Mouse (Mus musculus) inflammation-experienced regulatory T-cells, adult 6 months (primary cell): ENCODE measurements around the gene Rab40c. TPM values are rescaled to one million over a fixed set of nuclear protein-coding genes. Genes with fewer than 3 reads are reported as not detected.
A peak's percentile ranks its signal among the peaks of the same experiment; 100 is the strongest.

Experiments
- ATAC-seq: one replicate; pipeline ENCODE4 v1.8.0; 2017
- polyA plus RNA-seq, 3 experiments: library from polyadenylated mRNA; unstranded; fragments of 100-300 nt; shearing (Covaris generic); gene quantifications; one replicate each; pipeline ENCODE4 v1.2.1; 2017

Rab40c gene
- polyA plus RNA-seq, 3 experiments from 2014 or later, result 6.0 to 7.9 (median 7.5) TPM

- ATAC-seq, result no peak
These were observed 26.1 kb upstream of the Rab40c start for GRCm38 (mm10) chr17:25945517-25946155.

DNA sequence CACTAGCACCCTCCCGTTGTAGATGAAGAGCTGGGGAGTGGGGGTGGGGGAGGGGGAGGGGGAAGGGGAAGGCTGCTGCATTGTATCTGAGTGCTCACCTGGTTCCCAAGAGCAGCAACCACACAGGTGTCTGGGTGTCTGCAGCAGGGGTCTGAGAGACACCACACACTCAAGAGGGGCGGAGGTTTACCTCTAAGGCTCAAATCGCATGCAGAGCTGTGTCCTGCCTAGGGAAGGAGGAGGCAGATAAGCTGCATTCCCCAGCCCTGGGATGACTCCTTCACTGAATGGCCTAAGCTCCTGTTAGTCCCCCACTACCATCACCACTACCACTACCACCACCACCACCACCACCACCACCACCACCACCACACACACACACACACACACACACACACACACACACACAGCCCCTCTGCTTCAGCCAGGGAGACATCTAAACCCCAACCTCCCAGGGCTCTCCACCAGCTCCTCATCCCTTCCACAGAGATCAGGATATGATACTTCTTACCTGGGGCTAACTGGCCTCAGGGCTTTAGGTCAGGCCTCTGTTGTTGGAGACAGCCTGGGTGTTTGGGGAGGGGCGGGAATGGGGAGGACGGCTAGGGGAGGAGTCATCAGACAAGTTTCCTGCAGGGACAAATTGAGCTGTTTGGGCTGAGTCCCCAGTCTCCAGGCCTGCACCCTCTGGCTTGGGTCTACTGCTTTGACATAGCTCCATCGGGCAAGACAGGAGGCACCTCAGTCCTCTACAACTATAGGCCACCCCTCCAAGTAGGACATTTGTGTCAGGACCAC is 25.0 kb upstream of the Rab40c start, which contains the start of the genes Pigq and Nhlrc4:
Gene Pigq (minus strand): TSS at position 571 of the 798 bp plus-strand sequence.
Gene Nhlrc4 (minus strand): TSS at position 596 of the 798 bp plus-strand sequence.
- ATAC-seq, result no peak

- no peak for ATAC-seq
These were observed 24.2 kb upstream of the Rab40c start for GRCm38 (mm10) chr17:25943769-25944168.

- ATAC-seq, result no peak
These were observed 23.7 kb upstream of the Rab40c start for GRCm38 (mm10) chr17:25943221-25943620.

DNA sequence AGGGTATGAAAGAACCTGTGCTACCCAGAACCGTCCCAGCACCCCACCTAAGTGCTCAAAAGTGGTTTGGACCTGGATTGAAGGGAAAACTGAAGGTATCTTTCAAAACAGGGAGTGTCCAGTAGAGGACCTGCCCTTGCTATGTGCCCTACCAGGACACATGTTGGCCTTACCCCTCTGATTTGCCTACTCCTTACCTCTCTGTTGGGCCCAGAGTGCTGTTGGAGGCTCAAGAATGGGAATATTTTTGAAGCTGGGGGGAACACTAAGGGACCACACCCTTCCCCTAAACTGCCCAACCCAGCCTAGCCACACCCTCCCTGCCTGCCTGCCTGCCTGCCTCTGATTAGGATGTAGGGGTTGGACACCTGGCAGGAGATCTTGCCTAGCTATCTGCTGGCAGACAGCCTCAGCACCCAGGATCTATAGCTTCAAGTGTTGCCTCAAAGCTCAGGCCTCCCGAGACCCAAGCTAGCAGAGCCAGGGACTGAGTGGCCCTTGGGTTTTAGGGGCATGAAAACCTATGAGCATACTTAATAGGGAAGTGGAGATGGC is 23.1 kb upstream of the Rab40c start:
- ATAC-seq, result no peak

GRCm38 (mm10) chr17:25941511-25942241 is 22.1 kb upstream of the Rab40c start:
- peak; percentile 58 for ATAC-seq

DNA sequence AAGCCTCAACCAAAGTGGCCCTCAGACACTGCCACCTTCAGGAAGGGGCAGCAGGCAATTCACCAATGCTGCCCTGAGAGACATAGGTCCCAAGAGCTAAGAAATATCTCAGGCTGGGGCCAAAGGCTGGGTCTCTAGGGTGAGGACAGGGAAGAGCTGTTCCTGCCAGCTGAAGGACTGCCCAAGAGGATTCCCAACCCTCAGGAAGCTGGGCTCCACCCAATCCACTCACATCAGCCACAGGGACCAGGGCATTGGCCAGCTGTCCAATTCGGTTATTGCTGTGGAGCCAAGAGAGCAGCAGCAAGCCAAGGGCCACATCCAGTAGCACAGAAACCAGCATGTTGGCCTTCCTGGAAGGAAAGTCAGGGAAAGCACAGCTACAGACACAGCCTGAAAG is 15.0 kb upstream of the Rab40c start:
- no peak for ATAC-seq

DNA sequence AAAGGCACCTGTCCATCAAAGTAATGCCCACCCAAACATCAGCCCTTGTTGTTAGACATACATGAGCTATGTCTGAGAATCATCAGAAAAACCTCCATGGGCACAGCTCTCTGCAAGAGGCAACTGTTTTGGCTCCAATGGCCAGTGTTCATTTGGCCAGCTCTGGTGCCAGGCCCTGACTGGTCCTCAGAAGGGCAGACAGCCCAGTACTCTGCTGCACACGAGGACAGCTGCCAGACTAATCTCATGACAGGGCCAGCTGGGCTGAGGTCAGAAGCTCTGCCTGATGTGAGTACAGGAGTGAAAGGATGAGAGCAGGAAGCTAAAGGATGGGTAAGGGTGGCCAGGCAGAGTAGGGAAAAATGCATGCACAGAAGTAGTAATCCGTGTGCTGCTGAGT is 5.8 kb upstream of the Rab40c start:
- ATAC-seq, result no peak

DNA sequence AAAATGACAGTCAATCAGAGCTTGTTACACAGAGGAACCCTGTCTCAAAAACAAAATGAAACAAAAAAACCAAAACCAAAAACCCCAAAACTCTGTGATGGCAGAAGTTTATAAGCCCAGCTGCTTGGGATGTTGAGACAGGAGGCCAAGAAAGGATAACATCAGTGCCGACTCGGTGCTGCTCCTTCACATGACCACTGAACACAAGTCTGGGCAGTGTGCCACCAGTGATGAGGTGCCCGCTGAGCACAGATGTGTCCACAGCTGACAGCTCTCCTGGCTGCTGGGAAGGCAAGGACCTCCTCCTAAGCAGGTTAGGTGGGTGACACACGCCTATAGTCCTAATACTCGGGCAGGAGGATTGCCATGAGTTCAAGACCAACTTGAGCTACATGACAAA is 2.6 kb upstream of the Rab40c start:
- ATAC-seq, result no peak

DNA sequence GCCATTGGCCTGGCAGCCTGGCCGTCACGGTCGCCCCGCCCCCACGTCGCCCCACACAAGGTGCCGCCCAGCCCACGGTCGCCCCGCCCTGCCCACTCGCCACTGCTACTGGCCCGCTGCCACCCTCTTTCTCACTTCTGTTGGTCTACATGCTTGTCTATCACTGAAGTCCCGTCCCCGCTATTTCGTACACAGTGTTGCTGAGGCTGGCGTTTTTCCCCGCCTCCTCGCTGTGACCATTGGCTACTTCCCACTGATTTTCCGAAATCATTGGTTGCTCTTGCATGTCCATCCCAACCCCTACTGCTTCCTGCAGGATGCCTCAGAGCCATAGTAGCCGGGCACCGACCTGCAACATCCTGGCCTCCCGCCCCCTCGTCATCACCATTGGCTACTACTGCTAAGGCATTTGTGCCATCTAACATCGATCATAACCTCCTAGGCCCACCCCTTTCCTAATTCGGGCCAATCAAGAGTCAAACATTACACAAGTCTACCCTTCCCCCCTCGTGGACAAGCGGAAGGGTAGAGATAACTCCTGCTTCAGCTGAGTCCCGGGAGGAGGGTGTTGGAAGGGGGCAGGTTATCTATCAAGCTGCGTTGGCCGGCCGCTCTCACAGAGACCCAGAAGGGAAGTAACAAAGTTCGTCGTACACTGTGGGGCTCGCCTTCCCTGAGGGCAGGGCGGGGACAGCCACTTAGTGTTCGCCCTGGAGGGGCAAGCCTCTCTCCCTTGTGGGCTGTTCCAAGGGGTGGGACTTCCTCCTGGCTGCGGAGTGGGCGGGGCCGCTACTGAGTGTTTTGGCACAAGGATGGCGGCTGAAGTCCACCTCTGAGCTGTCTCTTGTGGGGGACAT is 487 bp upstream of the Rab40c start:
- peak; percentile 93 for ATAC-seq

DNA sequence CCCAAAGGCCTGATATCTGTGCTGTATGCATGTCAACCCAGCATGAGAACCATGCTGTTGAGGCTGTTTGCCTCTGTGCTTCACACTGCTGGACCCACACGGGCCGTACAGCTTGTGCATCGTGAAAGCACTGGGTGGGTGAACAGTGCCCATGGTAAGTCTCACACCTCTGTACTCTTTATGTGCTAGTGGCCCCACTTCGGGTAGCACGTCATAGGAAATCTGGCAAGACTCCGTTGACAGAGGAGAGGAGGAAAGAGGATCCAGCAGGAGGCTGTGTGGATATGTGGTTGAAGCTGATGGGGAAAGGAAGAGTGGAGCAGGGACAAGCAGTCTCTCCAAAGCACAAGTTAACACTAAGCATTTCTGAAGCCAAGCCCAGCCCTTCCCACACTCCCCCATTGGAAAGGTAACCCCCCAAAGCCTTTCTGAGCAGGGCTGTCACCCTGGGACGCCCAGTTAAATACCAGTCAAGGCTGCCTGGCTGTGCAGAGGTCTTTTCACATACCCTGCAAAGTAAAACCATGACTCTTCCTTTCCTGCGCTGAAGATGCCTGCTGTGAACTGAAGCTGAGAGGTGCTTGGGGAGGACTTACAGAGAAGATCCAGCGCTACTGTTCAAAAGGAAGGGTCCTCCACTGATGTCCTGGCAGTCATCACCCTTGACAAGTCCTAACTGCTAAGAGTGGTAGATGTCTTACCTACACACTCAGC is 1.3 kb downstream of the Rab40c start:
- no peak for ATAC-seq

DNA sequence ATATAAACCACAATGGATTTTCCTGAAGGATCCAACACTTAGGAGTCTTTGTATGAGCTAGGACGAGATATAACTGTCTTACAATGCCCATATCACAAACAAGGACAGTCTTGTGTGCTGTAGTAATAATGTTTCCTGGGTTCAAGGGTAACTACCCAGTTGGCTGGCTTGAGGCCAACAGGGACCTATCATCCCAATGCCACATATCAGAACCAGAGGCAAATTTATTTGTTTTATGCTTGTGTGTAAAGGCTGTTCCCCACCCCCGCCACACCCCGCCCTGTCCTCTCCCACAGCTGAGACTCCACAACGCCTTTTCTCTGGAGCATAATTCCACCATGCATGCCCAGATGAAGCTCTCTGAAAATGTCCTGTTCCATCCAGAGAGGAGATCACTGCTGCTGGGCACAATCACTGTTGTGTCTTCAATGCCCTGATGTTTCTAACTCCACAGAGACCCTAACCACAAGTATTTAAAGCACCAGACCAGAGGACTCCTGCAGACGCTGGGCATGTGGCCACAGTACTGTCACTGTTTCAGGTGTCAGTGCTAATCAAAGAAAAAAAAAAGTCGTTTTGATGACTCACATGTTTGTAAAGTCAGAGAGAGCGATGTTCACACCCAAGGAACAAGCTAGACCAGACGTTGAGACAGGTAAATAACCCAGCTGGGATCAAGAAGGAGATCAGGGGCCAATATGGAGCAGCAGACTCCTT is 2.4 kb downstream of the Rab40c start:
- ATAC-seq, result no peak

DNA sequence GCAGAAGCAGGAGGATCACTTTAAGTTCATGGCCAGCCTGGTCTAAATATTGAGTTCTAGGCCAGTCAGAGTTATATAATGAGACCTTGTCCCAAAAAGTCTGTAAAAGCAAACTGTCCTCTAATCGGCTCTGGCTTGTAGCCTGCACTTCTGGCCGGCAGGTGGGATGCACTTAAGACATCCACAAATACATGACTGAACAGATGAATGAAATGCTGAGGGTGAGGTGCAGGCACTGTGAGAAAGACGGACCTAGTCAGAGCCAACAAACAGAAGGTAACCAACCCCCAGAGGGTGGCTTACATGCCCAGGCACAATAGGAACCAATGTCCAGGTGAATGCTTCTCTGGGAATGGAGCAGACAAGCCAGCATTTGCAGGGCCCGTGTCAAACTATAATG is 5.2 kb downstream of the Rab40c start:
- no peak for ATAC-seq

DNA sequence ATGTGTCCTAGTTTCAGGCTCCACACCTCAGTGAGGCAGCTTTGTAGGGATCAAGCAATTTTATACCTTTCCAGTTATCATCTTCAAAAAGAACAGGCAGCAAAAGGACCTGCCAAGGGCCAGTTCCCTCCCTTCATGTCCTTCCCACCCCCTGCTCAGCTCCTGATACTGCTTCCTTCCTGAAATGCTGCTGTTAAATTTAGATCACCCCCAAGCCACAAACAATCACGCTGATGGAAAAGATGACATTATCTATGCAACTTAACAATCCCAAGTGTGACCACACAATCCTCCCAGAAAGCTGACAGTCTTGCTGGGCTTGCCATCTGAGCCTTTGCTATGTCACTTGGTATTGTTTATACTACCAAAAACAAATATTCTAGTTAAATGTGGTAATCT is 5.7 kb downstream of the Rab40c start:
- ATAC-seq, result no peak

GRCm38 (mm10) chr17:25913186-25913876 is 6.2 kb downstream of the Rab40c start:
- ATAC-seq, result no peak

GRCm38 (mm10) chr17:25911816-25912215 is 7.7 kb downstream of the Rab40c start:
- ATAC-seq, result no peak

DNA sequence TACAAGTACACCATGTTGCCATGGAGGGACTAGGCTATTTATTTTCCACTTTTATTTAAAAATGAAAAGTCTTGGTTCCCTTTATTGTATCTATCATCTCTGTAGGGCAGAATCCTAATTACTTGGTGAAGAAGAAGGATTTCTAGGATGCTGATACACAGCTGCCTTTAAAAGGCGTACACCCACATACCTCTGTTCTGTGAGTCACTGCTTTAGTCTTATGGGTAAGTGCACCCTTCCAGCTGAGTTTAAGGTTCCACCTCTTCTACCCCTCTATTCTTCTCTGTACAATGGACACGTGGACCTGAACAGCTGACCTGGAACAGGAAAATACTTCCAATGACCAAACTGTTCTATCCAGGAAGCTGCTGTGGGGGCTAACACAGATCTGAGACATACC is 11.9 kb downstream of the Rab40c start:
- no peak for ATAC-seq

GRCm38 (mm10) chr17:25903061-25903460 is 16.5 kb downstream of the Rab40c start:
- ATAC-seq, result no peak

- ATAC-seq, result no peak
These were observed 19.3 kb downstream of the Rab40c start for GRCm38 (mm10) chr17:25900193-25900592.

DNA sequence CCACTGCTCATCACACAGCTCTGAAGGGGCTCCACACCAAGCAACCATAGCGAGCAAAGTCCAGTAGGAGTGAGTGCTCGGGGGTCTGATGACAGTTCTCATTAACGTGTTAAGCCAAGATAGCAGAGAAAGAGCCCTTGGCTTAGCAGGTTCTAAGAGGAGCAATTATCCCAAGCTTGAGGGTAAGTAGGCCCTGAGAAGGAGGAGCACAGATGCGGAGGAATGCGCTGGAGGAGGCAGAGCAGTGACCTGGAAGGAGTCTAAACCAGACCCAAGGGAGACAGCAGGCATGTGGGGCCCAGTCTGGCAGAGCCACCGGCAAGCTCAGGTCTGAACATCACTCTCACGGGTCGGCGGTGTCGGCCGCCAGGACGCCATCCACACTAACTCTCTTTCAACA is 23.6 kb downstream of the Rab40c start:
- no peak for ATAC-seq
